29 mouse cellular contexts compared by ENCODE assay signal in the genomic region with DNA sequence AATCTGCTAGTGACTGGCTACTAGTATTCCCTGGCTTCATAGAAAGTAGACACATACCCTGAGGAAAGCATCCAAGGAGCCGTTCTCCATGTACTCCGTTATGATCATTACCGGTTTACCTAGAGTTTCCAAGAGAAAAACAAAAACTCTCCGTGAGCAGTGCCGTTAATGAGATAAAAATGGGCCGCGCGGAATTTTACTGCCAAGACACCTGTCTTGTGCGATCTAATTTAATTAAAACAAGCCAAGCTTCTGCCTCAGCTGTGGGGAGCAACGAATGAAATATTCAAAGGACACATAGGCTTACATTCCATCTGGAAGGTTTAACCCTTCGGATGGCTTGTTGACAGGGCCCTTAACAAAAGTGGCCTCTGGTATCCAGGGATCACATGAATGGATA.
DNase-seq lines count a peak whose midpoint lies in the region; ATAC-seq and TF ChIP-seq lines count a peak whose summit lies in the region.
"Had no signal": no experiment of that assay in that cellular context is flagged by ENCODE, and none has a peak within 500 bp of the region (broad histone marks: within the 10 kb centered on the region; RNA-seq: fewer than 3 reads in every experiment).

No protein-coding gene starts in this region.

- DNase-seq in hindbrain, embryonic 10.5 days (ENCODE audit: low spot score): no peak
- peak; percentile 79 for DNase-seq in brain, embryonic 14.5 days (ENCODE audit: low read depth)
- peak; percentile 48 for DNase-seq in hindbrain, postnatal 0 days (ENCODE audit: low spot score)
- DNase-seq in gastrocnemius, postnatal 14 days: no peak
- DNase-seq in frontal cortex, postnatal 36 days (ENCODE audit: low spot score in 2 of 2): no peak
- DNase-seq: B cell, adult 2 months; cerebellum, adult 11-12 months; cerebellum, postnatal 25 days; gastrocnemius, postnatal 25 days; heart, adult 18-20 months; heart, postnatal 10 days; kidney, postnatal 36 days; layer of hippocampus, adult 9-11 months; left cerebral cortex, postnatal 4 days; lung, postnatal 4 days had no signal

- TF ChIP-seq CTCF in brain, embryonic 14.5 days (IDR thresholded peaks at IDR 0.05; ENCODE audit: borderline replicate concordance, extremely low read depth, insufficient read depth, insufficient read length): no peak
- no peak for TF ChIP-seq CTCF in hindbrain, postnatal 0 days (IDR thresholded peaks at IDR 0.05; ENCODE audit: low read depth)

- WGBS in hindbrain, embryonic 12.5 days: 49% methylated on average over 11 of the region's 11 CpGs
- 77% methylated on average over 11 of the region's 11 CpGs for WGBS in hindbrain, embryonic 10.5 days
- WGBS in forebrain, embryonic 15.5 days: 25% methylated on average over 11 of the region's 11 CpGs
- WGBS in hindbrain, postnatal 0 days: 43% methylated on average over 11 of the region's 11 CpGs

- H3K36me3 ChIP-seq in hindbrain, embryonic 12.5 days: peaks cover 8% of the 10 kb centered on the region; the same call in 1 of the 2 replicates
- peaks cover 98% of the 10 kb centered on the region for H3K36me3 ChIP-seq in hindbrain, embryonic 10.5 days
- peaks cover 10% of the 10 kb centered on the region for H3K36me3 ChIP-seq in forebrain, embryonic 15.5 days
- peaks cover 5% of the 10 kb centered on the region; the same call in 1 of the 2 replicates for H3K36me3 ChIP-seq in hindbrain, postnatal 0 days (ENCODE audit: insufficient read depth, low read length)
- H3K36me3 ChIP-seq: G1E; liver, embryonic 15.5 days had no signal

- H3K4me2 ChIP-seq in hindbrain, embryonic 12.5 days (replicated peaks): no peak overlapping the region
- H3K4me2 ChIP-seq in forebrain, embryonic 15.5 days (replicated peaks): no peak overlapping the region; the same call in 1 of the 2 replicates
- peak overlapping the region; percentile 3; the same call in 1 of the 2 replicates for H3K4me2 ChIP-seq in hindbrain, postnatal 0 days (ENCODE audit: low read depth, low read length)
- H3K4me2 ChIP-seq: embryonic facial prominence, embryonic 15.5 days; heart, embryonic 12.5 days; kidney, embryonic 15.5 days; limb, embryonic 15.5 days; liver, embryonic 15.5 days; neural tube, embryonic 15.5 days had no signal

- H3K9ac ChIP-seq in hindbrain, embryonic 12.5 days: no peak overlapping the region
- no peak overlapping the region for H3K9ac ChIP-seq in forebrain, embryonic 15.5 days (replicated peaks)
- no peak overlapping the region for H3K9ac ChIP-seq in hindbrain, postnatal 0 days (replicated peaks; ENCODE audit: low read length)
- H3K9ac ChIP-seq: embryonic facial prominence, embryonic 15.5 days; heart, embryonic 12.5 days; kidney, embryonic 15.5 days; limb, embryonic 15.5 days; liver, embryonic 15.5 days; neural tube, embryonic 15.5 days had no signal

- no peaks in the 10 kb centered on the region for H3K9me3 ChIP-seq in hindbrain, embryonic 12.5 days (replicated peaks)
- H3K9me3 ChIP-seq in hindbrain, embryonic 10.5 days: no peaks in the 10 kb centered on the region
- no peaks in the 10 kb centered on the region for H3K9me3 ChIP-seq in forebrain, embryonic 15.5 days
- no peaks in the 10 kb centered on the region for H3K9me3 ChIP-seq in hindbrain, postnatal 0 days (ENCODE audit: low read length)
- H3K9me3 ChIP-seq: embryonic facial prominence, embryonic 15.5 days; heart, embryonic 12.5 days; kidney, embryonic 15.5 days; limb, embryonic 15.5 days; liver, embryonic 15.5 days; neural tube, embryonic 15.5 days had no signal

- H3K4me3 ChIP-seq in hindbrain, embryonic 12.5 days: no peak overlapping the region
- no peak overlapping the region for H3K4me3 ChIP-seq in hindbrain, embryonic 10.5 days
- no peak overlapping the region for H3K4me3 ChIP-seq in forebrain, embryonic 15.5 days
- H3K4me3 ChIP-seq in hindbrain, postnatal 0 days (ENCODE audit: low read length): no peak overlapping the region
- H3K4me3 ChIP-seq: embryonic facial prominence, embryonic 15.5 days; heart, embryonic 12.5 days; kidney, embryonic 15.5 days; limb, embryonic 15.5 days; liver, embryonic 15.5 days; myocyte; neural tube, embryonic 15.5 days had no signal

- intact Hi-C loops in gastrocnemius, postnatal 14 days (cut with DNase I; ENCODE audit: low total_unique reads): no loop called here

- ATAC-seq in hindbrain, embryonic 12.5 days (ENCODE audit: low FRiP score): 0 out of 2 replicates have a peak, but pooled peaks have one; percentile 26
- 0 out of 2 replicates have a peak, but pooled peaks have one; percentile 24 for ATAC-seq in forebrain, embryonic 15.5 days (replicated peaks)
- no peak for ATAC-seq in hindbrain, postnatal 0 days
- ATAC-seq: intestine, postnatal 0 days; Patski had no signal

- peaks cover 32% of the 10 kb centered on the region for H3K4me1 ChIP-seq in hindbrain, embryonic 12.5 days
- H3K4me1 ChIP-seq in hindbrain, embryonic 10.5 days (replicated peaks): peaks cover 43% of the 10 kb centered on the region
- peaks cover 49% of the 10 kb centered on the region for H3K4me1 ChIP-seq in forebrain, embryonic 15.5 days
- no peaks in the 10 kb centered on the region for H3K4me1 ChIP-seq in hindbrain, postnatal 0 days (ENCODE audit: insufficient read depth, low read length)
- H3K4me1 ChIP-seq: limb, embryonic 15.5 days; liver, embryonic 15.5 days had no signal

- H3K27me3 ChIP-seq in hindbrain, embryonic 12.5 days: no peaks in the 10 kb centered on the region
- H3K27me3 ChIP-seq in hindbrain, embryonic 10.5 days (ENCODE audit: insufficient read depth, poor library complexity, severe bottlenecking): no peaks in the 10 kb centered on the region
- no peaks in the 10 kb centered on the region for H3K27me3 ChIP-seq in forebrain, embryonic 15.5 days
- H3K27me3 ChIP-seq in hindbrain, postnatal 0 days (ENCODE audit: insufficient read depth, low read length): no peaks in the 10 kb centered on the region
- H3K27me3 ChIP-seq: CH12.LX; embryonic facial prominence, embryonic 15.5 days; kidney, embryonic 15.5 days; limb, embryonic 15.5 days; liver, embryonic 15.5 days; neural tube, embryonic 15.5 days; Patski had no signal

- H3K27ac ChIP-seq in hindbrain, embryonic 12.5 days: peak overlapping the region; percentile 5; the same call in 1 of the 2 replicates
- H3K27ac ChIP-seq in hindbrain, embryonic 10.5 days: no peak overlapping the region
- H3K27ac ChIP-seq in forebrain, embryonic 15.5 days (replicated peaks): peak overlapping the region; percentile 41
- H3K27ac ChIP-seq in hindbrain, postnatal 0 days: no peak overlapping the region
- H3K27ac ChIP-seq: embryonic facial prominence, embryonic 15.5 days; kidney, embryonic 15.5 days; limb, embryonic 15.5 days; liver, embryonic 15.5 days; neural tube, embryonic 15.5 days; stomach, postnatal 0 days had no signal

- TF ChIP-seq POLR2A in brain, embryonic 14.5 days (IDR thresholded peaks at IDR 0.05; ENCODE audit: borderline replicate concordance, extremely low read depth, insufficient read depth, insufficient read length, poor library complexity, severe bottlenecking): no peak

Comparison
In these comparisons a context has a peak if more than half of its experiments do, and no peak if none do; other contexts are left out.
1. H3K27ac ChIP-seq: peak in hindbrain, embryonic 12.5 days (single experiment) and forebrain, embryonic 15.5 days (single experiment); none in hindbrain, embryonic 10.5 days (single experiment) and hindbrain, postnatal 0 days (single experiment).
2. DNase-seq: peak in brain, embryonic 14.5 days (single experiment) and hindbrain, postnatal 0 days (single experiment); none in hindbrain, embryonic 10.5 days (single experiment), gastrocnemius, postnatal 14 days (single experiment) and frontal cortex, postnatal 36 days (0 of 2).